Mouse (Mus musculus) kidney, adult 2 months (tissue): ENCODE results near the gene Pknox2.

Experiments used
- CTCF ChIP-seq: fragments of 200-500 bp; conservative IDR thresholded peaks from 2 replicates; pipeline ENCODE4 v1.5.1; 2011; ENCODE audit warnings: low read depth, mild to moderate bottlenecking, control low read depth, low read length, moderate library complexity, mixed read lengths; ENCODE audit not compliant: insufficient read depth, insufficient read length
- POLR2A ChIP-seq: fragments of 200-500 bp; IDR thresholded peaks from one replicate; pipeline ENCODE4 v1.6.1; 2011; ENCODE audit warnings: low read depth, low read length, control low read depth

DNA sequence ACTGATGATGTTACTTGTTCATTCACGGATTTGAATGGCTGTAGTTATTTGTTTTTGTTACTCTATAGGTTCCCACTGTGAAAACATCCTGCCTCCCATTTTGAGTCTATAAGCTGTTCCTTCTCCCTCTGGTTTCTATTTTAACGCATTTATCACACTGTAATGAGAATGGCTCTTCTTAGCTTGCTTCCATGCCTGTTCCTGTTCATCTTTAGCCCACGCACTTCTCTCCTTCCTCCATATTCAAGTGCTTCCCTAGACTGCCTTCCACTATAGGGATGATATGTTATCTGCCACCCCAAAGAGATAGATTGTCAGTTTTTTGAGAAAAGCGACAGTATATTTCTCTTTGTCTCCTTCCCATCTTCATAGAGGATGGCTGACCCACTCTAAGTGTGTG, 246.7 kb downstream of the Pknox2 start:
- TF ChIP-seq CTCF, result no peak
- TF ChIP-seq POLR2A, result no peak
